Mouse (Mus musculus) G1E (cell line): Measurements from ENCODE around the gene Ccl27a. TPM values are rescaled to one million over a fixed set of nuclear protein-coding genes. Genes with fewer than 3 reads are reported as not detected.
"Not testable (repeated sequence)": the region's sequence is repeated elsewhere in the genome, so short reads cannot be mapped to it uniquely, and the experiment has no call there.

Experiments used
- ATAC-seq: 2 replicates; pipeline ENCODE4 v1.8.0; 2016; ENCODE audit warnings: mild to moderate bottlenecking; ENCODE audit not compliant: insufficient number of reproducible peaks, poor library complexity, low FRiP score, severe bottlenecking; ENCODE audit errors: extremely low read depth
- DNase-seq: peaks from one replicate; pipeline ENCODE4 v3.0.0; 2012; ENCODE audit warnings: low spot score
- H3K27me3 ChIP-seq: 2 replicates; pipeline ENCODE4 v1.6.1; 2012; ENCODE audit warnings: mild to moderate bottlenecking, low read length, inconsistent platforms; ENCODE audit not compliant: insufficient read depth
- H3K36me3 ChIP-seq: replicated peaks from 2 replicates; pipeline ENCODE3; 2012; ENCODE audit warnings: mild to moderate bottlenecking, inconsistent platforms
- H3K4me1 ChIP-seq: 2 replicates; pipeline ENCODE4 v1.6.1; 2012; ENCODE audit warnings: low read depth, low read length, inconsistent platforms, mixed read lengths; ENCODE audit not compliant: insufficient read depth
- H3K4me3 ChIP-seq: 2 replicates; pipeline ENCODE4 v1.5.1; 2012; ENCODE audit warnings: low read depth, mild to moderate bottlenecking, inconsistent platforms, low read length, moderate library complexity, mixed read lengths
- H3K9me3 ChIP-seq: replicated peaks from 2 replicates; pipeline ENCODE4 v1.6.1; 2012; ENCODE audit warnings: inconsistent platforms
- polyA plus RNA-seq: library from polyadenylated mRNA; stranded (reverse); fragments of >175 nt; gene quantifications from 2 replicates; pipeline ENCODE4 v1.2.3, GENCODE M21; 2012
- total RNA-seq, 2 experiments: library from RNA; stranded (forward) in 1 of 2; stranded (reverse) in 1 of 2; fragments of 200-1000 nt in 1 of 2; fragments of >200 nt in 1 of 2; fragmentation: Nextera tagmentation in 1 of 2; gene quantifications; 2 replicates each; pipeline ENCODE4 v1.2.3; 2014 to 2017

The Ccl27a gene
- total RNA-seq (2014; fragmentation: Nextera tagmentation) (2.3 TPM in 1 of 2 replicates, not detected in the other), total RNA-seq (2017) (not detected in 2 replicates), polyA plus RNA-seq (1.2 TPM in 1 of 2 replicates, not detected in the other)

DNA sequence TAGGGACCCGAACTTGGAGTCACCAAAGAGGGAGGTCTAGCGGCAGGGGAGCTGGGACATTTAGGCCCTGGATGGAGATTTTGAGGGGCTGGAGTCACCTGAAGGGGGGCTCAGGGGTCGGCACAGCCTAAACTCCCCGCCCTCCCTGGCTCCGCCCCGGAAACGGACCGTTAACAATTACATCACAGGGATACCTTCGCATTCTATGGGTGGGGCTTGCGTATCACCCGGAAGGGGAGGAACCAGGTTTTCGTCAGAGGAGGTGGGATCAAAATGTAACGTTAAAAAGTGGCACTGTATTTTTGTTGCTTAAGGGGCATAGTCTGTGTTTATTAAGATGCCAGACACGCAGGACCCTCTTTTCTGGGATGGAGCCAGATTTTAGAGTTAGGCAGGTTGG is at the start of gene Ccl27a:
Gene Ccl27a (minus strand): TSS at position 246 of the 400 bp plus-strand sequence.
- not testable (repeated sequence) for H3K4me3 ChIP-seq, ATAC-seq, H3K27me3 ChIP-seq, H3K9me3 ChIP-seq, H3K4me1 ChIP-seq, H3K36me3 ChIP-seq, DNase-seq

DNA sequence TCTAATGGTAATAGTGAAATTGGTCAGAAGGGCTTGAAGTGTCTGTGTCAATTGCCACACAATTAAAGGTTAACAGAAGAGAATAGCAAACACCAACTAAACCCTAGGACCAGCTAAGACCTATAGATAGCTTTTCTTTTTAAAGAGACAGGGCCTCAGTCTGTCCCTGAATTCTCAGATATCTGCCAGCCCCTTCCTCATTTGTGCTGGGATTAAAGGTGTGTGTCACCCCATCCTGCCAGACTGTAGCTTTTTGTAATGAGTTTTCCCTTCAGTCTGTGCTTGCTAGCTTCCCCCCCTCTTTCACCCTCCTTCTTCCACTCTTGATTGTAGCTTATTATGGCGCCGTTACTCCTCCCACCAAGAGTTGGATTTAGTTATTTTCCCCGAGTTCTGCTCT is 9.2 kb upstream of the Ccl27a start:
- H3K36me3 ChIP-seq, H3K9me3 ChIP-seq, DNase-seq, ATAC-seq, H3K27me3 ChIP-seq, H3K4me1 ChIP-seq, H3K4me3 ChIP-seq: not testable (repeated sequence)

DNA sequence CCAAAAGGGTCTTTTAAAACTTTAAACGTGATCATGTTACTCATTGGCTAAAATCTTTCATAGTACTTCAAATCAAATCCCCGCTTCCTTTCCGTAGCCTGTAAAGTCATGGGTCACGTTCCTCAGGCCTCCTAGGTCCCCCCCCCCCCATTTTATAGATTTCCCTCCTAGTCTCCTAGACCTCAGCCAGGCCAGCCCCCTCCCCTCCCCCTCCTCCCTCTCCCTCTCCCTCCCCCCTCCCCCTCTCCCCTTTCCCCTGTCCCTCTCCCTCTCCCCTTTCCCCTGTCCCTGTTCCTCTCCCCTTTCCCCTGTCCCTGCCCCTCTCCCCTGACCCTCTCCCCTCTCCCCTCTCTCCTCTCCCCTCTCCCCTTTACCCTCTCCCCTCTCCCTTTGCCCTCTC is 8.7 kb upstream of the Ccl27a start:
- not testable (repeated sequence) for ATAC-seq, H3K4me3 ChIP-seq, DNase-seq

DNA sequence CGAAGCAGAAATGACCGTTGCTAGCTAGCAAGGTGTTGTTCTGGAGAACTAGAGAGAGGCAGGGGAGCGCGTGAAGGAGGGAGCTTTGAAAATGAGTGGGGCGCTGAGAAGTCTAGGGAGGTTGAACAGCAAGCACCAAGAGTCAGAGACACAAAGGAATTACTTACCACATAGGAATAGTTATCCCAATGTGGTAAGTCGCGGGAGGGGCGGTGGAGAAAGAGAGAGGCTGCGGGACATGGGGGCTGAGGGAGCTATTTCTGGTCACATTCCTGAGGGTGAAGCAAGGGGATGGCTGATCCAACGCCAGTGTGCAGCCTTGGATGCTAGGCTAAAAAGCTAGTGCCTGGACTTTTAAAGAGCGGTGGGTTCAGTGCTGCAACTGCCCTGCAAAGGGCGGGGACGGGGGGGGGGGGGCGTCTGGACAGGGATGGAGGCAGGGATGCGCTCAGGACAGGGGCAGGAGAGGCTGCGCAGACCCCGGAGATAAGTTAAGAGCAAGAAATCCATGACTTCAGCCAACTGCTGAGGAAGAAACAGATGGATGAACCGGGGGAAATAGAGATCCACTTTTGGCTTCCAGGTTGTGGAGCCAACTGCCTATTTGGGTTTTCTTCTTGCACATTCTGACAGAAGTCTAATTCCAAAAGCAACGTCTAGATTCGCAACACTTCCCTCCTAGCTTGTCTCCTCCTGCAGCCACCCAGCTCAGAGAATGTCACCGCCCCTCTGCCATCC is 7.9 kb upstream of the Ccl27a start:
- DNase-seq, H3K36me3 ChIP-seq, H3K27me3 ChIP-seq, ATAC-seq, H3K4me3 ChIP-seq, H3K9me3 ChIP-seq, H3K4me1 ChIP-seq: not testable (repeated sequence)

More for the DNA sequence above, 8.7 kb upstream of the Ccl27a start:
- not testable (repeated sequence) for H3K36me3 ChIP-seq, H3K27me3 ChIP-seq, H3K9me3 ChIP-seq, H3K4me1 ChIP-seq

DNA sequence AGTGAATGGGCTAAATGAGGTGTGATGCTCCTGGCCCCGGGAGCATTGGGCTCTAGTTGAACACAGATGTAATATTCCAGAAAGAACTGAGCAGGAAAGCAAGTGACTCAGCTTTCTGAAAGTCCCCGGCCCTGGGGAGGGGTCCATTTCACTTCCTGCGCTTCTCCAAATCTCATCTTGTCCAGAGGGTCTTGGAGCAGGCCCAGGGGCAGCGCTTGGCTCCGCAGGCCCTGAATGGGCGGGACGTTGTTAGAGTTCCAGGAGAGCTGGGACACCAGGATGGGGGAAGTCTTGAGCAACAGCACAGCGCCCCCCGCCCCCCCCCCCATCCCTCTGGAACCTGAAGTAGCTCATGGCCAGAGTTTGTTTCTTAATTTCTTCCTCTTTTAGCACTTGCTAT is 7.2 kb upstream of the Ccl27a start:
- H3K36me3 ChIP-seq, DNase-seq, H3K4me3 ChIP-seq, H3K9me3 ChIP-seq, H3K4me1 ChIP-seq, H3K27me3 ChIP-seq, ATAC-seq: not testable (repeated sequence)

DNA sequence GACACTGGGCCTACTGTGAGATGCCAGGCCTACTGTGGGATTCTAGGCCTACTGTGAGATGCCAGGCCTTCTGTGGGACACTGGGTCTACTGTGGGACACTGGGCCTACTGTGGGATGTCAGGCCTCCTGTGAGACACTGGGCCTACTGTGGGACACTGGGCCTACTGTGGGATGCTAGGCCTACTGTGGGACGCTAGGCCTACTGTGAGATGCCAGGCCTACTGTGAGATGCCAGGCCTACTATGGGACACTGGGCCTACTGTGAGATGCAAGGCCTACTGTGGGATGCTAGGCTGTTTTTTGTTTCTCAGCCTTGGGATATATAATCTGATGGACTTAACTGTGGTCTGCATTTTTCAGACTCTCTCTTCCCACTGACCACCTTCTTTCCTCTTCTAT is 1.8 kb upstream of the Ccl27a start:
- not testable (repeated sequence) for H3K4me3 ChIP-seq, H3K9me3 ChIP-seq, H3K36me3 ChIP-seq, DNase-seq, H3K27me3 ChIP-seq, H3K4me1 ChIP-seq, ATAC-seq

DNA sequence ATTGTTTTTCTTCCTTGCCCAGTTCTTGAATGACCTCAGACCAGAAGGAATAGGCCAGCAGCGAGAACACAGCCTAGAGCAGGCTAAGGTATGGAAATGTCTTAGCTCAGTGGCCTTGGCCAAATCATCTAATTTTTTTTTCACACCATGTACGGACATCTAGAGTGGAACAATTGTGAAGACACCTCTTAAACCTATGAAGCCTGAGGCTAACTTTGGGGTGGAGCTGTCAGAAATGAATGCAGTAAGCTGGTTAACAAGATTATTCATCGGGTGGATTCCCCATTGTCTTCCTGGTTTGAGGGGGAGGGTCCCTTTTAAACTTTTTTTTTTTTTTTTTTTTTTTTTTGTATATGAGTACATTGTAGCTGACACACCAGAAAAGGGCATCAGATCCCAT is 459 bp upstream of the Ccl27a start:
- not testable (repeated sequence) for H3K27me3 ChIP-seq, H3K4me3 ChIP-seq, H3K36me3 ChIP-seq, H3K9me3 ChIP-seq, H3K4me1 ChIP-seq, DNase-seq, ATAC-seq

DNA sequence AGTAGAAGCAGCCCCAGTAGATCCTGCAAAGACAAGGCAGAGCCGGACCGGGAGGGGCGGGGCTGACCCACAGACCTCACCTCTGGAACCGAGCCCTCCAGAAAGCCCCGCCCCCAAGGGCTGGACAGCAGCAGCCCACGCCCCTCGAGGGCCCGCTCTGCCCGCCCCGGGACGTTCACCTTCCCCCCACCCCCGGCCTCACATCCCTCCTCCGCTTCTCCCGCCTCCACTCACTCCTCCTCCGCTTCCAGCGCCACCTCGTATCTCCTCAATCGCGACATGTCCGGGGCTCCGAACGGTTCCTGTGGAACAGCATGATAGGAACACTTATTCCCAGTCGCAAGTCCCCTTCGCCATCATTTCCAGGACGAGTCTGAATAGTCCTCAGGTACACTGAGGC is 545 bp downstream of the Ccl27a start:
- not testable (repeated sequence) for H3K27me3 ChIP-seq, H3K4me1 ChIP-seq, DNase-seq, H3K36me3 ChIP-seq, ATAC-seq, H3K9me3 ChIP-seq, H3K4me3 ChIP-seq

DNA sequence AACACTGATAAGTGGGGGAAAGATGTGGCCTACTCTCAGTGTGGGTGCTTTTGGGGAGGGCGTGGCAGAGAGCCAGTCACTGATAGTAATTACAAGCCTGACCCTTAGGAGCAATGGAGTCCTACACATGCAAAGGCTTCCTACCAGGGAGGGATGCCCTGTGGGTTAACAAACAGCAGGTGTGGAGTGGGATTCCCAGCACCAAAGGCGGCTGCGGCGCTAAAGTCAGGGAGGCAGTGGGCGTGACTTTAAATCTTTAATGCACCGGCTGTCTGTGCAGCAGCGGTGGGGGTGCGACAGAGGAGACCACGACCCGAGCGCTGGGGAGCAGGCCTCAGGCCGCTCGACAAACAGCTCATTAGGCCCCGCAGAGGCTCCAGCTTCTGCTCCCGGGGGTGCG is 1.1 kb downstream of the Ccl27a start:
- not testable (repeated sequence) for DNase-seq, ATAC-seq, H3K27me3 ChIP-seq, H3K4me1 ChIP-seq, H3K36me3 ChIP-seq, H3K9me3 ChIP-seq, H3K4me3 ChIP-seq

DNA sequence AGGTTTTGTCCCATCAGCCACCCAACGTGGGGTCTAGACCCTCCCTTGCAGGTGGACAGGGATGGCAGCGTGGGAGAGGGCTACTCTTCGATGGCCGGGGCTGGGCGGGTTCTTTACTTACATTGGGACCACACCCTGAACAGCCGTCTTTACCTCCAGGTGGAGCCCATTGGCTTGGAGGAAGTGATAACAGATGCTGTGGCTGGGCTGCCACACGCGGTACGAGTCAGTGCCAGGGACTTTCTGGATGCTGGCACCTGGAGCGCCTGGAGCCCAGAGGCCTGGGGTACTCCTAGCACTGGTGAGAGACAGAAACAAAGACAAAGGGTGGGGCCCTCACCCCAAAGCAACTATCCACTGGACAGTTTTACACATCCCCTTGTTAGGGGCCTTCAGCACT is 6.7 kb downstream of the Ccl27a start:
- not testable (repeated sequence) for H3K4me3 ChIP-seq, DNase-seq, H3K36me3 ChIP-seq, H3K4me1 ChIP-seq, H3K27me3 ChIP-seq, H3K9me3 ChIP-seq, ATAC-seq

DNA sequence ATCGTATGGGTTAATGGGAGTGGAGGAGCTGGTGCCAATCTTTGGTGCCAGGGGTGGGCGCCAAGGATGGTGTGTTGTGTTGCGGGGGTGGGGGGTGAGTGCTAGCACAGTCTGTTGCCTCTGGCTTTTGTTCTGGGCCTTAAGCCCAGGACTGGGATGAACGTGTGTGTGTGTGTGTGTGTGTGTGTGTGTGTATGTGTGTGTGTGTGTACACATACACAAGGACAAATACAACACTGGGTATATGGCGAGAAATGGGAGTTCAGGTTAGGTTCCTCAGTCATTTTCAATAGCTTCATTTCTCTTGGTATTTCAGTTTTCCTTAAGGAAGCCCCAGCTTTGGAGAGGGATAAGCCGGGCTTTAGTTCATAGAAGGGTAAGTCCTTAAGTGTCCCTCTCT is 10.9 kb downstream of the Ccl27a start:
- H3K27me3 ChIP-seq, H3K9me3 ChIP-seq, DNase-seq, ATAC-seq, H3K4me3 ChIP-seq: not testable (repeated sequence)
- Histone ChIP-seq H3K36me3 (peaks cover 20% of the 10 kb centered on the region), H3K4me1 (peaks cover 32% of the 10 kb centered on the region)

DNA sequence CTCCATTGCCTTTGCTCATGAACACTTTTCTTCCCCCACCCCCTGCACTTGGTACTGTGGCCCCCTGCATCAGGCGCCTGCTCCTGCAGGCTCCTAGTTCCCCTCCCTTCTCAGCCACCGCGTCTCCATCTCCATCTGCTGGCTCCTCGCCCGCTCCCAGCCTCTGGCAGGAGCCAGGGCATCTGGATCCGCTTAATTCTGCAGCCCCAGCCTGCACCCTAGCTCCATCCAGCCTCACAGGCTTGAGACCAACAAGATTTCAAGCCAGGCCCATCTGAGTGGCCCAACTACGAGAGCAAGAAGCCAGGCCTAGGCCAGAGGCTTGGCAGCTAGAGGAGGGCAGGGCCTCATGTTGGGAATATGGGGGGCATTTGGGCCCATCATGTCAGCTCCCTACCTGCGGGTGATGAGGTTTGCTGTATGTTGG is 11.3 kb downstream of the Ccl27a start:
- DNase-seq, H3K27me3 ChIP-seq, H3K4me3 ChIP-seq, H3K9me3 ChIP-seq, ATAC-seq: not testable (repeated sequence)
- Histone ChIP-seq H3K36me3 (peaks cover 25% of the 10 kb centered on the region), H3K4me1 (peaks cover 32% of the 10 kb centered on the region)
